Mouse (Mus musculus) mesoderm, embryonic 11.5 days (tissue): ENCODE measurements around the gene Wrap73.

ENCODE experiments used
- DNase-seq: peaks from one replicate; pipeline ENCODE4 v3.0.0-alpha.2; 2012; ENCODE audit warnings: low read depth, low spot score

Gene Wrap73

GRCm38 (mm10) chr4:154181001-154181400 lies 38.8 kb downstream of the Wrap73 start:
- DNase-seq = no peak

- no peak for DNase-seq
These were observed 41.4 kb downstream of the Wrap73 start for GRCm38 (mm10) chr4:154183566-154183965.

GRCm38 (mm10) chr4:154185001-154185400 lies 42.8 kb downstream of the Wrap73 start:
- no peak for DNase-seq

- no peak for DNase-seq
These were observed 43.9 kb downstream of the Wrap73 start for GRCm38 (mm10) chr4:154186002-154186537.

GRCm38 (mm10) chr4:154188948-154189347 lies 46.8 kb downstream of the Wrap73 start:
- no peak for DNase-seq

GRCm38 (mm10) chr4:154197961-154198360 lies 55.8 kb downstream of the Wrap73 start:
- no peak for DNase-seq

GRCm38 (mm10) chr4:154198377-154198961 lies 56.3 kb downstream of the Wrap73 start:
- no peak for DNase-seq

- DNase-seq = peak; percentile 39
These were observed 59.3 kb downstream of the Wrap73 start for GRCm38 (mm10) chr4:154201511-154201910.

- no peak for DNase-seq
These were observed 62.4 kb downstream of the Wrap73 start for GRCm38 (mm10) chr4:154204532-154204931.

GRCm38 (mm10) chr4:154205392-154205791 lies 63.2 kb downstream of the Wrap73 start:
- DNase-seq = no peak

GRCm38 (mm10) chr4:154207261-154207660 lies 65.1 kb downstream of the Wrap73 start:
- DNase-seq = peak; percentile 82

GRCm38 (mm10) chr4:154209054-154209453 lies 66.9 kb downstream of the Wrap73 start:
- no peak for DNase-seq

GRCm38 (mm10) chr4:154209825-154210224 lies 67.7 kb downstream of the Wrap73 start:
- DNase-seq = no peak

GRCm38 (mm10) chr4:154211459-154211858 lies 69.3 kb downstream of the Wrap73 start:
- DNase-seq = no peak

GRCm38 (mm10) chr4:154213586-154213985 lies 71.4 kb downstream of the Wrap73 start:
- no peak for DNase-seq

- DNase-seq = no peak
These were observed 71.9 kb downstream of the Wrap73 start for GRCm38 (mm10) chr4:154214075-154214474.
